Mouse (Mus musculus): ENCODE data around the gene Ooep. TPM values are rescaled to one million over a fixed set of nuclear protein-coding genes. Genes with fewer than 3 reads are reported as not detected.

Ooep gene
- polyA plus RNA-seq, 1 experiment: not detected

GRCm38 (mm10) chr9:78395244-78395629, 16.7 kb upstream of the Ooep start:
- Histone ChIP-seq H3K27me3 (ENCODE audit: control insufficient read depth, insufficient read depth, low read length) (no peaks in the 10 kb centered on the region), H3K27ac (ENCODE audit: control insufficient read depth, insufficient read depth, low read depth, low read length) (peak overlapping the region; percentile 86), H3K4me3 (ENCODE audit: control insufficient read depth, low read depth, low read length) (peak overlapping the region; percentile 96), H3K4me1 (ENCODE audit: control insufficient read depth, insufficient read depth, low read length) (peaks cover 8% of the 10 kb centered on the region), H3K36me3 (ENCODE audit: control insufficient read depth, insufficient read depth, low read length) (no peaks in the 10 kb centered on the region; the same call in 1 of the 2 replicates)
- TF ChIP-seq CTCF (IDR thresholded peaks at IDR 0.05; ENCODE audit: control insufficient read depth, insufficient read depth, insufficient replicate concordance, low read depth, low read length): no peak

GRCm38 (mm10) chr9:78394602-78395001, 16.1 kb upstream of the Ooep start:
- H3K27me3 ChIP-seq (ENCODE audit: control insufficient read depth, insufficient read depth, low read length): no peaks in the 10 kb centered on the region
- peaks cover 11% of the 10 kb centered on the region for H3K4me1 ChIP-seq (ENCODE audit: control insufficient read depth, insufficient read depth, low read length)
- TF ChIP-seq POLR2A (IDR thresholded peaks at IDR 0.05; ENCODE audit: control insufficient read depth, low read depth, low read length) (no peak), CTCF (IDR thresholded peaks at IDR 0.05; ENCODE audit: control insufficient read depth, insufficient read depth, insufficient replicate concordance, low read depth, low read length) (no peak)
- H3K36me3 ChIP-seq (ENCODE audit: control insufficient read depth, insufficient read depth, low read length): no peaks in the 10 kb centered on the region; the same call in 1 of the 2 replicates
- H3K4me3 ChIP-seq (ENCODE audit: control insufficient read depth, low read depth, low read length): no peak overlapping the region
- no peak overlapping the region for H3K27ac ChIP-seq (ENCODE audit: control insufficient read depth, insufficient read depth, low read depth, low read length)

- Histone ChIP-seq H3K4me1 (ENCODE audit: control insufficient read depth, insufficient read depth, low read length) (peaks cover 11% of the 10 kb centered on the region), H3K36me3 (ENCODE audit: control insufficient read depth, insufficient read depth, low read length) (no peaks in the 10 kb centered on the region), H3K27me3 (ENCODE audit: control insufficient read depth, insufficient read depth, low read length) (no peaks in the 10 kb centered on the region), H3K27ac (ENCODE audit: control insufficient read depth, insufficient read depth, low read depth, low read length) (no peak overlapping the region), H3K4me3 (ENCODE audit: control insufficient read depth, low read depth, low read length) (no peak overlapping the region)
- TF ChIP-seq POLR2A (IDR thresholded peaks at IDR 0.05; ENCODE audit: control insufficient read depth, low read depth, low read length) (no peak), CTCF (IDR thresholded peaks at IDR 0.05; ENCODE audit: control insufficient read depth, insufficient read depth, insufficient replicate concordance, low read depth, low read length) (no peak)
Observed at GRCm38 (mm10) chr9:78393741-78394140, 15.2 kb upstream of the Ooep start.

- Histone ChIP-seq H3K27me3 (ENCODE audit: control insufficient read depth, insufficient read depth, low read length) (no peaks in the 10 kb centered on the region), H3K36me3 (ENCODE audit: control insufficient read depth, insufficient read depth, low read length) (no peaks in the 10 kb centered on the region), H3K4me3 (ENCODE audit: control insufficient read depth, low read depth, low read length) (no peak overlapping the region), H3K27ac (ENCODE audit: control insufficient read depth, insufficient read depth, low read depth, low read length) (no peak overlapping the region), H3K4me1 (ENCODE audit: control insufficient read depth, insufficient read depth, low read length) (peaks cover 3% of the 10 kb centered on the region)
- TF ChIP-seq CTCF (IDR thresholded peaks at IDR 0.05; ENCODE audit: control insufficient read depth, insufficient read depth, insufficient replicate concordance, low read depth, low read length) (no peak), POLR2A (IDR thresholded peaks at IDR 0.05; ENCODE audit: control insufficient read depth, low read depth, low read length) (no peak)
Observed at GRCm38 (mm10) chr9:78389981-78390380, 11.5 kb upstream of the Ooep start.

GRCm38 (mm10) chr9:78386947-78387346, 8.4 kb upstream of the Ooep start:
- H3K27me3 ChIP-seq (ENCODE audit: control insufficient read depth, insufficient read depth, low read length): no peaks in the 10 kb centered on the region
- H3K4me1 ChIP-seq (ENCODE audit: control insufficient read depth, insufficient read depth, low read length): peaks cover 3% of the 10 kb centered on the region; the same call in 1 of the 2 replicates
- no peaks in the 10 kb centered on the region for H3K36me3 ChIP-seq (ENCODE audit: control insufficient read depth, insufficient read depth, low read length)
- no peak for TF ChIP-seq CTCF (IDR thresholded peaks at IDR 0.05; ENCODE audit: control insufficient read depth, insufficient read depth, insufficient replicate concordance, low read depth, low read length)
- no peak for TF ChIP-seq POLR2A (IDR thresholded peaks at IDR 0.05; ENCODE audit: control insufficient read depth, low read depth, low read length)
- H3K27ac ChIP-seq (ENCODE audit: control insufficient read depth, insufficient read depth, low read depth, low read length): no peak overlapping the region
- H3K4me3 ChIP-seq (ENCODE audit: control insufficient read depth, low read depth, low read length): no peak overlapping the region

GRCm38 (mm10) chr9:78385893-78386292, 7.4 kb upstream of the Ooep start:
- TF ChIP-seq CTCF (IDR thresholded peaks at IDR 0.05; ENCODE audit: control insufficient read depth, insufficient read depth, insufficient replicate concordance, low read depth, low read length) (no peak), POLR2A (IDR thresholded peaks at IDR 0.05; ENCODE audit: control insufficient read depth, low read depth, low read length) (no peak)
- Histone ChIP-seq H3K4me1 (ENCODE audit: control insufficient read depth, insufficient read depth, low read length) (peaks cover 3% of the 10 kb centered on the region; the same call in 1 of the 2 replicates), H3K4me3 (ENCODE audit: control insufficient read depth, low read depth, low read length) (no peak overlapping the region), H3K27ac (ENCODE audit: control insufficient read depth, insufficient read depth, low read depth, low read length) (no peak overlapping the region), H3K27me3 (ENCODE audit: control insufficient read depth, insufficient read depth, low read length) (no peaks in the 10 kb centered on the region), H3K36me3 (ENCODE audit: control insufficient read depth, insufficient read depth, low read length) (no peaks in the 10 kb centered on the region)

GRCm38 (mm10) chr9:78377546-78377945, 979 bp downstream of the Ooep start:
- no peak overlapping the region for H3K27ac ChIP-seq (ENCODE audit: control insufficient read depth, insufficient read depth, low read depth, low read length)
- H3K4me1 ChIP-seq (ENCODE audit: control insufficient read depth, insufficient read depth, low read length): no peaks in the 10 kb centered on the region; the same call in 1 of the 2 replicates
- TF ChIP-seq CTCF (IDR thresholded peaks at IDR 0.05; ENCODE audit: control insufficient read depth, insufficient read depth, insufficient replicate concordance, low read depth, low read length) (no peak), POLR2A (IDR thresholded peaks at IDR 0.05; ENCODE audit: control insufficient read depth, low read depth, low read length) (no peak)
- H3K4me3 ChIP-seq (ENCODE audit: control insufficient read depth, low read depth, low read length): no peak overlapping the region; the same call in 1 of the 2 replicates
- H3K27me3 ChIP-seq (ENCODE audit: control insufficient read depth, insufficient read depth, low read length): no peaks in the 10 kb centered on the region
- no peaks in the 10 kb centered on the region for H3K36me3 ChIP-seq (ENCODE audit: control insufficient read depth, insufficient read depth, low read length)

- Histone ChIP-seq H3K27me3 (ENCODE audit: control insufficient read depth, insufficient read depth, low read length) (no peaks in the 10 kb centered on the region), H3K27ac (ENCODE audit: control insufficient read depth, insufficient read depth, low read depth, low read length) (no peak overlapping the region), H3K36me3 (ENCODE audit: control insufficient read depth, insufficient read depth, low read length) (no peaks in the 10 kb centered on the region), H3K4me3 (ENCODE audit: control insufficient read depth, low read depth, low read length) (no peak overlapping the region), H3K4me1 (ENCODE audit: control insufficient read depth, insufficient read depth, low read length) (no peaks in the 10 kb centered on the region; the same call in 1 of the 2 replicates)
- no peak for TF ChIP-seq CTCF (IDR thresholded peaks at IDR 0.05; ENCODE audit: control insufficient read depth, insufficient read depth, insufficient replicate concordance, low read depth, low read length)
- TF ChIP-seq POLR2A (IDR thresholded peaks at IDR 0.05; ENCODE audit: control insufficient read depth, low read depth, low read length): no peak
Observed at GRCm38 (mm10) chr9:78375486-78375885, 3.0 kb downstream of the Ooep start.
